Mouse (Mus musculus): Measurements from ENCODE around the gene Cd37. TPM values are rescaled to one million over a fixed set of nuclear protein-coding genes. Genes with fewer than 3 reads are reported as not detected.

Cd37 gene
- total RNA-seq, 2 experiments from 2014 or later: 4.1 to 6.2 TPM

Other genes with a start within 250 kb of the Cd37 start
- 100 to 1,000 TPM; 106 to 111 TPM for gene Irf3, start 241.5 kb downstream of the Cd37 start, total RNA-seq (2021)
- 10 to 100 TPM; 23.8 to 28.5 TPM for gene Bcl2l12, start 240.4 kb downstream of the Cd37 start, total RNA-seq (2021)
- 100 to 1,000 TPM; 114 TPM for gene Scaf1, start 222.8 kb downstream of the Cd37 start, total RNA-seq (2021)
- gene Rras, start 221.2 kb downstream of the Cd37 start, total RNA-seq (2021): 10 to 100 TPM; 58.9 to 59.7 TPM
- 10 to 100 TPM; 76.4 to 85.1 TPM for gene Prr12, start 186.2 kb downstream of the Cd37 start, total RNA-seq (2021)
- 10 to 100 TPM; 61.1 to 71.2 TPM for gene Nosip, start 176.7 kb downstream of the Cd37 start, total RNA-seq (2021)
- 10 to 100 TPM; 17.9 to 18.6 TPM for gene Prrg2, start 176.4 kb downstream of the Cd37 start, total RNA-seq (2021)
- 10 to 100 TPM; 77.0 to 81.8 TPM for gene Rcn3, start 146.9 kb downstream of the Cd37 start, total RNA-seq (2021)
- 100 to 1,000 TPM in 1 of 2 experiments, 10 to 100 TPM in 1; 98.0 to 104 TPM for gene Fcgrt, start 135.3 kb downstream of the Cd37 start, total RNA-seq (2021)
- 1,000 to 10,000 TPM; 1,454 to 1,477 TPM for gene Rps11, start 114.7 kb downstream of the Cd37 start, total RNA-seq (2021)
- 1,000 to 10,000 TPM; 2,237 to 2,371 TPM for gene Rpl13a, start 110.4 kb downstream of the Cd37 start, total RNA-seq (2021)
- gene Gm45713, start 102.9 kb downstream of the Cd37 start, total RNA-seq (2021): not detected
- 10 to 100 TPM; 18.8 to 23.1 TPM for gene Flt3l, start 102.7 kb downstream of the Cd37 start, total RNA-seq (2021)
- 10 to 100 TPM; 60.7 to 65.2 TPM for gene Pih1d1, start 84.8 kb downstream of the Cd37 start, total RNA-seq (2021)
- gene Aldh16a1, start 84.5 kb downstream of the Cd37 start, total RNA-seq (2021): 10 to 100 TPM; 76.4 to 90.1 TPM
- 1 to 10 TPM in 1 of 2 experiments, under 1 TPM in 1; 0.31 to 1.9 TPM for gene Slc17a7, start 75.2 kb downstream of the Cd37 start, total RNA-seq (2021)
- gene Gfy, start 59.5 kb downstream of the Cd37 start, total RNA-seq (2021): not detected
- not detected for gene Pth2, start 58.1 kb downstream of the Cd37 start, total RNA-seq (2021)
- under 1 TPM; 0.31 to 0.84 TPM for gene Ccdc155, start 34.2 kb downstream of the Cd37 start, total RNA-seq (2021)
- under 1 TPM in 1 of 2 experiments, not detected in 1; 0.78 TPM for gene Dkkl1, start 27.0 kb downstream of the Cd37 start, total RNA-seq (2021)
- 10 to 100 TPM; 45.1 to 67.8 TPM for gene Tead2, start 23.4 kb downstream of the Cd37 start, total RNA-seq (2021)
- under 1 TPM in 1 of 2 experiments, not detected in 1; 0.28 TPM for gene Slc6a16, start 2.0 kb upstream of the Cd37 start, total RNA-seq (2021)
- not detected for gene Slc6a21, start 38.4 kb upstream of the Cd37 start, total RNA-seq (2021)
- gene Trpm4, start 94.7 kb upstream of the Cd37 start, total RNA-seq (2021): 10 to 100 TPM; 17.0 to 18.1 TPM
- 10 to 100 TPM in 1 of 2 experiments, 1 to 10 TPM in 1; 6.7 to 13.0 TPM for gene Hrc, start 96.2 kb upstream of the Cd37 start, total RNA-seq (2021)
- gene Ppfia3, start 127.9 kb upstream of the Cd37 start, total RNA-seq (2021): 1 to 10 TPM; 4.7 to 6.9 TPM
- gene Lin7b, start 131.5 kb upstream of the Cd37 start, total RNA-seq (2021): 1 to 10 TPM; 4.8 to 4.9 TPM
- gene Snrnp70, start 156.6 kb upstream of the Cd37 start, total RNA-seq (2021): 100 to 1,000 TPM; 499 to 509 TPM
- gene Kcna7, start 166.5 kb upstream of the Cd37 start, total RNA-seq (2021): under 1 TPM; 0.14 to 0.28 TPM
- under 1 TPM; 0.20 to 0.67 TPM for gene Ntf5, start 174.6 kb upstream of the Cd37 start, total RNA-seq (2021)
- gene Lhb, start 181.7 kb upstream of the Cd37 start, total RNA-seq (2021): not detected
- gene Gys1, start 195.7 kb upstream of the Cd37 start, total RNA-seq (2021): 10 to 100 TPM; 38.6 to 40.2 TPM
- gene Ruvbl2, start 199.0 kb upstream of the Cd37 start, total RNA-seq (2021): 10 to 100 TPM; 56.5 to 65.0 TPM
- gene Ftl1, start 220.8 kb upstream of the Cd37 start, total RNA-seq (2021): 100 to 1,000 TPM; 684 to 753 TPM
- 10 to 100 TPM; 75.8 to 78.4 TPM for gene Bax, start 227.8 kb upstream of the Cd37 start, total RNA-seq (2021)
- under 1 TPM; 0.45 to 0.54 TPM for gene Tulp2, start 242.8 kb upstream of the Cd37 start, total RNA-seq (2021)
- gene Gm45808, start 247.7 kb upstream of the Cd37 start, total RNA-seq (2021): 10 to 100 TPM; 14.9 to 20.7 TPM
- 10 to 100 TPM; 35.0 to 38.8 TPM for gene Dhdh, start 249.7 kb upstream of the Cd37 start, total RNA-seq (2021)

Data from adrenal gland, postnatal 4 days (tissue).